Comparison of ENCODE assay signal across 12 mouse cellular contexts in genomic region chr14:79488531-79488930, GRCm38 (mm10). TPM values are rescaled to one million over a fixed set of nuclear protein-coding genes. Genes with fewer than 3 reads are reported as not detected.
DNase-seq lines count a peak whose midpoint lies in the region; ATAC-seq lines count a peak whose summit lies in the region.
"Had no signal": no experiment of that assay in that cellular context is flagged by ENCODE, and none has a peak within 500 bp of the region (broad histone marks: within the 10 kb centered on the region; RNA-seq: fewer than 3 reads in every experiment).

No protein-coding gene starts in this region.

- 86% methylated on average over 9 of the region's 9 CpGs for WGBS in midbrain, embryonic 13.5 days

- no peaks in the 10 kb centered on the region for H3K9me3 ChIP-seq in midbrain, embryonic 13.5 days
- H3K9me3 ChIP-seq: embryonic facial prominence, embryonic 10.5 days; forebrain, embryonic 13.5 days; limb, embryonic 13.5 days had no signal

- H3K36me3 ChIP-seq in midbrain, embryonic 13.5 days: no peaks in the 10 kb centered on the region
- H3K36me3 ChIP-seq: embryonic facial prominence, embryonic 10.5 days had no signal

- peak; percentile 34 for DNase-seq in cerebellum, adult 9-10 months
- DNase-seq in cerebellum, postnatal 4 days (ENCODE audit: low spot score in 2 of 2): no peak
- peak; percentile 22 for DNase-seq in ovary, postnatal 36 days (ENCODE audit: low spot score)
- no peak for DNase-seq in ovary, postnatal 14 days (ENCODE audit: low spot score)
- DNase-seq in kidney, postnatal 4 days: peak; percentile 20 to 36
- no peak for DNase-seq in spleen, postnatal 10 days (ENCODE audit: low spot score in 2 of 2)

- H3K4me2 ChIP-seq in midbrain, embryonic 13.5 days (replicated peaks): no peak overlapping the region
- H3K4me2 ChIP-seq: forebrain, embryonic 13.5 days; limb, embryonic 13.5 days; midbrain, embryonic 11.5 days had no signal

- H3K4me1 ChIP-seq in midbrain, embryonic 13.5 days (replicated peaks): peaks cover 21% of the 10 kb centered on the region

- ATAC-seq in megakaryocyte progenitor cell, adult 5-6 weeks (replicated peaks; ENCODE audit: poor library complexity): no peak
- ATAC-seq in midbrain, embryonic 13.5 days: no peak
- ATAC-seq: forebrain, embryonic 13.5 days had no signal

- H3K4me3 ChIP-seq in midbrain, embryonic 13.5 days (replicated peaks): no peak overlapping the region
- H3K4me3 ChIP-seq: embryonic facial prominence, embryonic 10.5 days; forebrain, embryonic 13.5 days; limb, embryonic 13.5 days had no signal

- H3K27me3 ChIP-seq in midbrain, embryonic 13.5 days: peaks cover 12% of the 10 kb centered on the region; the same call in 1 of the 2 replicates
- H3K27me3 ChIP-seq: limb, embryonic 13.5 days had no signal

- H3K27ac ChIP-seq in midbrain, embryonic 13.5 days: no peak overlapping the region
- H3K27ac ChIP-seq: embryonic facial prominence, embryonic 10.5 days; forebrain, embryonic 13.5 days had no signal

- H3K9ac ChIP-seq in midbrain, embryonic 13.5 days (replicated peaks): no peak overlapping the region
- H3K9ac ChIP-seq: forebrain, embryonic 13.5 days; limb, embryonic 13.5 days had no signal

RNA-seq across cellular contexts. Expression of gene Wbp4, which starts 7.2 kb away (rescaled TPM):
- total RNA-seq in megakaryocyte progenitor cell, adult 5-6 weeks (2015): 33.6 and 34.2 TPM in 2 replicates
- total RNA-seq in megakaryocyte progenitor cell, adult 5-6 weeks (2017): 50.2 and 84.2 TPM in 2 replicates
- polyA plus RNA-seq in midbrain, embryonic 13.5 days (2015; fragmentation: Nextera tagmentation; extraction: Ambion mirVana): 48.4 and 49.7 TPM in 2 replicates

RNA-seq across cellular contexts. Expression of gene Elf1, which starts 7.5 kb away (rescaled TPM):
- total RNA-seq in megakaryocyte progenitor cell, adult 5-6 weeks (2015): 96.8 and 98.3 TPM in 2 replicates
- total RNA-seq in megakaryocyte progenitor cell, adult 5-6 weeks (2017): 178 and 189 TPM in 2 replicates
- 3.0 and 4.1 TPM in 2 replicates for polyA plus RNA-seq in midbrain, embryonic 13.5 days (2015; fragmentation: Nextera tagmentation; extraction: Ambion mirVana)

RNA-seq across cellular contexts. Expression of gene Kbtbd6, which starts 36.9 kb away (rescaled TPM):
- total RNA-seq in megakaryocyte progenitor cell, adult 5-6 weeks (2015): 4.7 and 5.7 TPM in 2 replicates
- total RNA-seq in megakaryocyte progenitor cell, adult 5-6 weeks (2017): 5.1 and 6.6 TPM in 2 replicates
- 1.8 and 2.3 TPM in 2 replicates for polyA plus RNA-seq in midbrain, embryonic 13.5 days (2015; fragmentation: Nextera tagmentation; extraction: Ambion mirVana)

Comparison
In these comparisons a context has a peak if more than half of its experiments do, and no peak if none do; other contexts are left out.
1. DNase-seq: peak in cerebellum, adult 9-10 months (single experiment), ovary, postnatal 36 days (single experiment) and kidney, postnatal 4 days (2 of 2); none in cerebellum, postnatal 4 days (0 of 2), ovary, postnatal 14 days (single experiment) and spleen, postnatal 10 days (0 of 2).